Mouse (Mus musculus): Measurements from ENCODE around the gene Txndc9.

Txndc9 gene

DNA sequence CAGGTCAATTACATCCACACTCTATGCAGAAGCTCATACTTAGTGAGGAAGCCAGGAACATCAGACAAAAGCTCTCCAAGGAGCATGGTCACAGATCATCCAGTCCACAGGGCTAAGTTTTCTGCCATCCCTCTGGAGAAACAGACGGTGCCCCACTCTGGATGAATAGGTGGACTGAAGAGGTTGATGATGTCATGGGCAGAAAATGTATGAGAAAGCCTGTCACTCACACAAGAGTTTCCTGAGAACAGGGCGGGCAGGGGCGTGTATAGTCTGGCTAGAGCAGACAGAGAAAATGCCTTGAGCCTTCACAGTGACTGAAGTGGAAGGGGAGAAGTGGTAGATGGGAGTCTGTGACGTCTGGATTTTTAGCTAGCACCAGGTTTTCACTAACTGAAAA lies 26.2 kb downstream of the Txndc9 start:
- DNase-seq (ENCODE audit: low spot score) = no peak

- no peak for DNase-seq (ENCODE audit: low spot score)
Measured at GRCm38 (mm10) chr1:37968746-37969145, 28.9 kb downstream of the Txndc9 start.

- no peak for DNase-seq (ENCODE audit: low spot score)
Measured at GRCm38 (mm10) chr1:37965571-37965970, 32.1 kb downstream of the Txndc9 start.

DNA sequence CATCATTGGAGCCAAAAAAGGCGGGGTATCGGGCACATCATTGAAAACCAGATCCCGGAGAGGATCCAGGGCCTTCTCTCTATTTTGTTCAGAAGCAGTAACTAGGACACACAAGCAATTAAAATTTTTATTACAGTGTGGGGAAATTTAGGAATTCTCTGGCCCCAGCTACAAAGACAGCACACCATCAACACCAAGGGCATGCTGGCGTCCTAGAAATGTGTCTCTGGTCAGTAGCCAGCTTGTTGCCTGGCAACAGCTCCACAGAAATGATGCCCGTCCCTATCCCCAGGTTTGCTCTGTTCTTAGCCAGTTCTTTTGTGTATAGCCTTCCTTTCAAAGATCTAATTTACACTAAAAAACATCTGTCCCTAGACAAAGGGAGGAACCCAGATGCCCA lies 38.2 kb downstream of the Txndc9 start:
- no peak for DNase-seq (ENCODE audit: low spot score)

DNA sequence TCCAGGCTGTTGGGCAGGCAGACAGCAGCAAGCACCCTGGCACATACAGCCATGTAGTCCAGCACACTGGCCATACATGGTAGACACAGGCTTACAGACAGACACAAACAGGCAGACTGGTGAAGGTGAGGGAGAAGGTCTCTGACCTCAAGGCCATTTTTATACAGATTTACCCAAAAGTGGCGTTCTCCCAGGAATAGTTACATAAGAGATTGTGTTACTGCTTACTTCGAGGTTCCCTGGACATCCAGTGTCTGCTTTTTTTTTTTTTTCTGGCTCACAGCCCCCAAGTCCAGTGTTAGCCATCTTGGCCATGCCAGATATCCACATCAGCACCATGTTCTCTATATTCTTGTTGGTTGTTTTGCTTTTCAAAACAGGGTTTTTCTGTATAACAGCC lies 39.2 kb downstream of the Txndc9 start:
- no peak for DNase-seq (ENCODE audit: low spot score)

- DNase-seq (ENCODE audit: low spot score) = no peak
Measured at GRCm38 (mm10) chr1:37957659-37958058, 40.0 kb downstream of the Txndc9 start, which contains the start of gene Lyg1. Gene Lyg1, minus strand, starts transcription at chr1:37957759.

- no peak for DNase-seq (ENCODE audit: low spot score)
Measured at GRCm38 (mm10) chr1:37956690-37957431, 40.8 kb downstream of the Txndc9 start.

- no peak for DNase-seq (ENCODE audit: low spot score)
Measured at GRCm38 (mm10) chr1:37955251-37955650, 42.4 kb downstream of the Txndc9 start.

DNA sequence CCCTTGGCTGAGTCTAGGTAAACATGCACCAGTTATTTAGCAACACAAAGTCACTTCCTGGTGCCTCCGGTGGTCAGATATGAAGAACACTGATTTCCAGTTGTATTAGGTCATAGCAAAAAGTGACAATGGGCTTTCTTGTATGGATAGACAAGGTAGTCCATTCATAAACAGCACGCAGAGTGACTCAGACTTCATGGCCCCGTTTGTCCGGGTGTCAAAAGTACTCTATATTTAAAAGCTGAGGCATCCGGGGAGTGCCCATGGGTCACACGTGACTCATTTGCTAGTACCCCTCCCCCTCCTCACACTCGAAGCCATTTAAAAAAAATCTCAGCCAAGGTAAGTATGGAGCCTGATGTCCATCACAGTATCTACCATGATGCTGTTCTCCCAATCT lies 42.9 kb downstream of the Txndc9 start:
- no peak for DNase-seq (ENCODE audit: low spot score)

DNA sequence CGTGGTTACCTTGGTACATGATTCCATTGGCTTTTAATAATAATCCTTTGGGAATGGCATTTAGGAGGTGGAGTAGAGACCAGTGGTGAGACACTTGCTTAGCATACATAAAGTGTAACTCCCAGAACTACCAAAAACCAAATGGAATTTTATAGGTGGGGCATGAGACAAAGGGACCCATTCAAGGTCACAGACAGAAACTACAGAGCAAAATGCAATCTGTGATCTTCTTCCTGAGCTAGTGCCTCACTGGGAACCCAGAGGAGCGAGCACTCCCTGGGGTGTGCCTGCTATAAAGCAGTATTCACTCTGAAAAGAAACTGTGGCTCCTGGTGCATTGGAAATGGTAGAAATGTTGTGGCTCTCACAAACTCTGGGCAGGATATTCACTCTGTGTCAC lies 48.8 kb downstream of the Txndc9 start:
- no peak for DNase-seq (ENCODE audit: low spot score)
